Mouse (Mus musculus) pancreas, adult 10 weeks (tissue): ENCODE data around the gene Fam222b. TPM values are rescaled to one million over a fixed set of nuclear protein-coding genes. Genes with fewer than 3 reads are reported as not detected.

Experiments used
- polyA plus RNA-seq: library from polyadenylated mRNA; stranded (reverse); fragments of 350-450 nt; fragmentation: Illumina TruSeq; extraction: RNeasy Lipid Tissue Mini Kit (QIAGEN cat#74804); gene quantifications from one replicate; pipeline ENCODE4 v1.2.3, GENCODE M21; 2015; ENCODE audit warnings: low read depth, low replicate concordance; ENCODE audit not compliant: insufficient read depth

Gene Fam222b
- 3.5 TPM for polyA plus RNA-seq

DNA sequence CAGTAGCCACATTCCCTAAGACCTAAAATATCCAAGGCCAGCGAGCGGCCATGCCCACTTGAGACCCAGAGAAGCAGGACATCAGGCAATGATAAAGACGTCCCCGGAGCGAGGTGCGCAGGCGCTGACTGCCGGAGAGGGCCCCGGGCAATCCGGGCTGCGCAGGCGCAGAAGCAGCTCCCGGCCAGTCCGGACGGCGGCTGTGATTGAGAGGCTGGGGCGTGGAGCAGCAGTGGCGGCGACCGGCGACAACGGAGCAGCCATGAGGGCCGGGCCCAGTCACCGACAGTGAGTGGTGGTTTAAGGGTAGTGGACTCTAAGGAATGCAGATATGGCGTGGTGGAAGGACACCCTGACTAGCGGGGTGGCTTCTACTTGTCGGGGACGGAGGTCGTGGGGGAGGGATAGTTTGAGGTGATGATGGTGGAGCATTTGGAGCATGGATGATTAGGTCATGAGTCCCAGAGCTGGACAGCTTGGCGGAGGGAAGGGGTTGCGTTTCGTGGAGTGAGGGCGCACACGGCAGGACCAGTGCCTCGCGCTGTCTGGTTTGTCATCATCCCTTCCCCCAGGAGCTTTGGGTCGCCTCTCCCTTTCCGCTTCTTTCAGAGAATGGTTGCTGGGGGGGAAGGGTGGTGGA lies at the start of gene Fam222b:
Gene Fam222b, plus strand, starts transcription at position 157 of the 640 bp plus-strand sequence.

DNA sequence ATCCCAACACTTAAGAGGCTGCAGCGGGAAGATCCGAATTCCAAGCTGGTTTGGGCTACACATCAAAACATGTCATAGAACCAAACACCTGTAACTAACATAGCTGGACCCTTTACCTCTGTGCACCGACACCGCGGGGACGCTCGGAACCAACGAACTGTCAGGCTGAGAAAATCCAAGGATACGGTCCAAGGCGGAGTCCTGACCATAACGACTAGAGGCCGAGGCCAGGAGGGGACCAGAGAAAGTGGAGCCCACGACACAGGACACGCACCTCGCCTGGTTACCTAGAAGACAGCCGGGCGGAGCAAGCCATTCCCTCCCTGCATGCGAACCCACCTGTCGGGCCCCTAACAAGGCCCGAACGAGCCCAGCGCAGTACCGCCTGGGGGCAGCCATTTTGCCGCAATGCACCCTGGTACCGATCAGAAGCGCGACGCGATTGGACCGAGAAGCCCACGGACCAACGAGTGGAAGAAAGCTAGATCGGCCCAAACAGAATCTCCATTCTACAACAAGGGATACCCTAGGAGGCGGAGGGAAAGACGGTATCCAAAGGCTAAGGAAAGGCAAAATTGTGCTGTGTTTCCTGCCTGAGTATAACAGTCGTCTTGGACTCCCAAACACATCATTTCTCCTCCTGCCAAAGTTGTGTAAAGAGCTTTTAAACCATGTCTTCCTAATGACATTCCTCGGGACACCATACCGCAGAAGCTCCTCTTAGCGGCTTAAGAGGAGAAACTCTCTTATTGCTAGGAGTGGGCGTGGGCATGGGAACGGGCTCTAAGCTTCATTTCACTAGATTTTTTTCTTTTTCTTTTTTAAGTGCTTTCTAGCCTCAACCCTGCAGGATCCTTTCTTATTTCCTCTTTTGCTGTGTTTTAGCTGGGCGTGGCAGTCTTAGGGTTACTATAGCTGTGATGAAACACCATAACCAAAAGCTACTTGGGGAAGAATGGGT lies 14.2 kb upstream of the Fam222b start, which contains the start of gene Eral1:
Gene Eral1, minus strand, starts transcription at position 423 of the 961 bp plus-strand sequence.

DNA sequence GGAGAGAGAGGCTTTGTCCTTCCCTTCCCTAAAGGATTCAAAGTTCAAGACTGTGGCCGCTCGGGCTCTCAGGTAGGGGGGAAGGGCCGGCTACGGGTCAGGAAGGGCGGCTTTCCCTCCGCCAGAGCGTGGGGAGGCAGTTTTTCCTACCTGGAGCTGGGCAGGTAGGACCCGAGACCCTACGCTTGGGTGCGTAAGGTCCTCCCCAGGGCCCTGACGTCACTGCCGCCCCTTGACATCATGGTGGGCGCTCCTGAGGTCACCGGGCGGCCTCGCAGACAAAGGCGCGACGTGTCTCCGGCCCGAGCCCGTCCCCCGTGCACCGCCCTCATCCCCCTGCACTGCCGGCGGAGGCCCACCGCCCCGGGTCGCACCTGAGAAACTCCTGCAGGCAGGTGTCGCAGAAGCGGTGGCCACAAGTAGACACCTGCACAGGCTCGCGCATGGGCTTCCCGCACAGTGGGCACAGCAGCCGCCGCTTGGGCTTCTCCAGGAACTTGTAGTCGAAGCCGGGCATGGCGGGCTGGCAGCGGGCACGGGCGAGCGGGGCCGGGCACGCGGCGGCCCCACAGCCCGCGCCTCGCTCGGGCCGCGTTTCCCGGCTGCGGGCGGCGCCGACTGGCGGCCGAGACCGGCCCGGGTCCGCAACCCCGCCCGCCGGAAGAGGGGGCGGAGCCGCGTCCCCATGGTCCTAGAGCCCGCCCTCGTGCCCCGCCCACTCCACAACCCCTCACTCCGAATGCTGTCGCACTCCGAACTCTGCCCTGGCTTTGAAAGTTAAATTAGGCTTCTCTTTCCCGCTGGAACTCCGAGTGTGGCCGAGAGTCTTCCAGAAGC lies 70.7 kb downstream of the Fam222b start, which contains the start of gene Traf4:
Gene Traf4, minus strand, starts transcription at position 666 of the 837 bp plus-strand sequence.

DNA sequence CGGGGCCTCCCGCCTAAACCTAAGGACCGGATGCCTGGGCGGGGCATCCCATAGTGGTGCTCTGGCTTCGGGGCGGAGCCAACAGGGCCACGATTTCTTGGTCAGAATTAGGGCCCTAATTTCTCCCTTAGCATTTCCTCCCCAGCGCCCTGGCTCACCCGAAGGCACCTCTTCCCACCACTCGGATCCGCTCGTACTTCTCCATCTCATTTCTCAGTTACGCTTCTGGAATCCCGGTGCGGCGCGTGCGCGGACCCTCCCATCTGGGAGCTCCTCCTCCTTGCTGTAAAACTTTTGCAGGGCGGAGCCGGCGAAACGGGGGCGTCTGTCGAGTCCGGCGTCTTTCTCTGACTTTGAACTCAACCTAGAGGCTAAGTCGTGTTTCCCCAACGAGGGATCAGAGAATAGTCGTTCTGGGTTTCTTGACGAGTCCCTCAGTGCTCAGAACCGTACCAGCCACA lies 82.0 kb downstream of the Fam222b start, which contains the start of the genes Nek8 and Tlcd1:
Gene Nek8, minus strand, starts transcription at position 274 of the 461 bp plus-strand sequence.
Gene Tlcd1, plus strand, starts transcription at position 310 of the 461 bp plus-strand sequence.

DNA sequence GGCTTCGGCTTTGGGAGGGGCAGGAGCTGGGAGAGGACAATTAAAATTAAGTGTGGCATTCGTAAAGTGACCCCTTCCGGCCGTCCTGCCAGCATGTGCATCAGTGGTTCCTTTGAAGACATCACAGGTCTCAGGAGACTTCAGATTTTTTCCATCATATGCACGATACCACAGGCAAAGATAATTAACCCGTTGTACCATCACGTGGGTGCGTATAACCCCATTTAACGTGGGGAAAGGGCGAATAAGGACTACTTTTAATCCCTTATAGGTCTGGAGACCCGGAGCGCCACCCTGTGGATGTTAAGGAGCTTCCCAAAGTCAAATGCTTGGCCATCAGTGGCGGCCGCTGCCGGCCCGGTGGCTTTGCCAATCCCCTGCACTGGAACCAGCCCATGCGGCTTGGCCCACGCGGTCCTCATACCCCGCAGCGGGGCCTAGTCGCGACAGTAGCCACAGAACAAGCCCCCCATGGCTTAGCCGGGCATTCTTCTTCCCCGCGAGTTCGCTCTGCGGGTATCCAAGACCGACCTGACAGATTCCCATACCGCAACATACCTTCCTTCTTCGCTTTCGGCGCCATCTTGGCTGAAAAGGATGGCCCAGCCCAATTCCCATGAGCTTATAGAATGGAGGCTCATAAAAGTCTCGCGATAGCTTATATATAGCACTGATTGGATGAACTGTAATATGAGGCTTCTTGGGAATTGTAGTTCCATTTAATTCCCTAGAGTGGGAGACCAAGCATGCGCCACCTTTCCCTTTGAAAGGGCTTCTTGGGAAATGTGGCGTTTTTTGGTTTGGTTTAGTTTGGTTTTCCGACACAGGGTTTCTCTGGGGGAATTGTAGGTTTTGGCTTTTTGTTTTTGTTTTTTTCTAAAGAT lies 88.7 kb downstream of the Fam222b start, which contains the start of gene Rpl23a:
Gene Rpl23a, minus strand, starts transcription at position 624 of the 884 bp plus-strand sequence.

DNA sequence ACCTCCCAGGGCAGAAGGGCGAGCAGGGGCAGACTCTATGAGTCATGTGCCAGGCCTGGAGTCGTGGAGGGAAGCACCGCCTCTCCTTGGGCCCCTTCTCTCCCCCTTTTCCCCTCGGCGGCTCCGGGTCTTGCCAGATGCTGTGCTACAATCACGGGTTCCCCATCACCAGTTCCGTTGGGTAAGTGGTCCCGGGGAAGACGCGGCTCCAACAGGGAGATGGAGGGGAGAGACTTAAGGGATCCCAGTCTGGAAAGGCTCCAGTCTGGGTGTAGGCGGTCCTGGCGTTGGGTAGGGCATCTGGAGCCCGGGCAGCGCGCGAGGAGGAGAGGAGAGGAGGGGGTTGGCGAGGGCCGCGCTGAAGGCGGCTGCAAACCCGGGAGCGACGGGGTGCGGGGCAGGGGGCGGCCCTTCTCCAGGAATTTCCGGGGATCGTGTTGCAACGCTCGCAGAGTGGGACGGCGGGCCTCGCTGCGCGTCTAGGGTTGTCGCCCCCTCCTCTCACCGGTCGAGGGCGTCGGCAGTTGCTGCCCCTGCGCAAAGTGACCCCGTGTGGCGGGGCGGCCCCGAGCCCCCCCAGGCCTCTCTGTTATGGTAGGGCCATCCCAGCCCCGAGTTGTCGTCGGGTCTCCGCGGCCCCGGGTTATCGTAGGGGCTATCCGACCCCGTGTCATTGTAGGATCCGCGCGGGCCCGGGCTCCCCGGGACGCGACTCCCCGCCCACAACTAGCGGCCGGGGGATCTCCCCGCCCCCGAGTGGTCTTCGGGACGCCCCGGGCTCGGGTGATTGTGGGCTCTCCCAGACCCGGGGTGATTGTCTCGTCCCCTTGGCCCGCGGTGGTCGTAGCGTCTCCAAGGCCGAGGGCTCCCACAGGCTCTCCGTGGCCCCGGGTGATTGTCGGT lies 94.1 kb downstream of the Fam222b start, which contains the start of gene Rab34:
Gene Rab34, plus strand, starts transcription at position 100 of the 903 bp plus-strand sequence.

DNA sequence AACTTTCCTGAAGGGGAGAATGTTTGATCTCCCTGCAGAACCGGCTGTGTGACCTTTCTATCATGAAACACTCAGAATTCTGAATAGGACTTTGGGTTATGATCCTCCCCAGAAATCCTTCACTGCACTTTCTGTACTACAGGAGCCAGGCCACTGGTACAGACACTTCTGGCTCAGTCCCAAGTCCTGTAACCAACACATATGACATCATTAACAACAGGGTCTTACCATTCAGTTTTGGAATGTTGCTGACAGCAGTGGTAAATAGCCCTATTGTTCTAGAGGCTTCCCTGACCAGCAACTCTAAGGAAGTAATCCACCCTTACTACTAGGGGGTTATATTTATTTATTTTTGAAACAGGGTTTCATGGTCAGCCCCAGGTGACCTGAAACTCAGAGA lies 98.7 kb downstream of the Fam222b start, which contains the start of gene Proca1:
Gene Proca1, plus strand, starts transcription at position 280 of the 400 bp plus-strand sequence.

Other genes starting within 250 kb of the Fam222b start
- 0.81 TPM for gene Pipox, start 200.6 kb upstream of the Fam222b start, polyA plus RNA-seq
- gene Sez6, start 163.9 kb upstream of the Fam222b start, polyA plus RNA-seq = not detected
- gene Phf12, start 111.9 kb upstream of the Fam222b start, polyA plus RNA-seq = 18.7 TPM
- 2.6 TPM for gene Dhrs13, start 62.4 kb upstream of the Fam222b start, polyA plus RNA-seq
- gene Flot2, start 56.7 kb upstream of the Fam222b start, polyA plus RNA-seq = 11.2 TPM
- gene Eral1, start 14.3 kb upstream of the Fam222b start, polyA plus RNA-seq = 7.3 TPM
- 4.2 TPM for gene Traf4, start 70.9 kb downstream of the Fam222b start, polyA plus RNA-seq
- gene Nek8, start 82.0 kb downstream of the Fam222b start, polyA plus RNA-seq = 2.8 TPM
- gene Tlcd1, start 82.1 kb downstream of the Fam222b start, polyA plus RNA-seq = 4.9 TPM
- 699 TPM for gene Rpl23a, start 88.9 kb downstream of the Fam222b start, polyA plus RNA-seq
- gene Rab34, start 93.8 kb downstream of the Fam222b start, polyA plus RNA-seq = 8.5 TPM
- 2.8 TPM for gene Proca1, start 98.7 kb downstream of the Fam222b start, polyA plus RNA-seq
- 21.8 TPM for gene Sdf2, start 151.1 kb downstream of the Fam222b start, polyA plus RNA-seq
- gene Supt6, start 151.3 kb downstream of the Fam222b start, polyA plus RNA-seq = 10.6 TPM
- 29.5 TPM for gene 2610507B11Rik, start 167.1 kb downstream of the Fam222b start, polyA plus RNA-seq
- gene BC030499, start 196.2 kb downstream of the Fam222b start, polyA plus RNA-seq = not detected
- gene Spag5, start 206.9 kb downstream of the Fam222b start, polyA plus RNA-seq = not detected
- 1.1 TPM for gene Aldoc, start 228.3 kb downstream of the Fam222b start, polyA plus RNA-seq
- gene Pigs, start 233.8 kb downstream of the Fam222b start, polyA plus RNA-seq = 7.7 TPM
- gene Unc119, start 248.8 kb downstream of the Fam222b start, polyA plus RNA-seq = 3.8 TPM